In genomic region chr16:76242850-76243249, GRCm38 (mm10) we compare ENCODE assay signal across 14 mouse cellular contexts.
DNase-seq lines count a peak whose midpoint lies in the region; ATAC-seq and TF ChIP-seq lines count a peak whose summit lies in the region.
"Had no signal": no experiment of that assay in that cellular context is flagged by ENCODE, and none has a peak within 500 bp of the region (broad histone marks: within the 10 kb centered on the region; RNA-seq: fewer than 3 reads in every experiment).

No protein-coding gene starts in this region.

- WGBS in liver, postnatal 0 days (ENCODE audit: insufficient replicate concordance) = 69% methylated on average over 2 of the region's 2 CpGs
- WGBS in embryonic facial prominence, embryonic 10.5 days = 90% methylated on average over 2 of the region's 2 CpGs

- no peak overlapping the region for H3K4me2 ChIP-seq in liver, postnatal 0 days (ENCODE audit: low read depth, low read length)
- H3K4me2 ChIP-seq: neural tube, embryonic 12.5 days had no signal

- peak; percentile 69 for TF ChIP-seq EP300 in liver, postnatal 0 days (IDR thresholded peaks at IDR 0.05; ENCODE audit: low read depth)

- no peaks in the 10 kb centered on the region for H3K27me3 ChIP-seq in liver, postnatal 0 days (ENCODE audit: insufficient read depth, low read length)
- no peaks in the 10 kb centered on the region for H3K27me3 ChIP-seq in embryonic facial prominence, embryonic 10.5 days (replicated peaks; ENCODE audit: low read depth, poor library complexity, severe bottlenecking)
- H3K27me3 ChIP-seq: megakaryocyte, embryonic 14.5 days; neural tube, embryonic 12.5 days had no signal

- H3K4me1 ChIP-seq in liver, postnatal 0 days (ENCODE audit: insufficient read depth) = no peaks in the 10 kb centered on the region
- H3K4me1 ChIP-seq in embryonic facial prominence, embryonic 10.5 days = no peaks in the 10 kb centered on the region
- H3K4me1 ChIP-seq: neural tube, embryonic 12.5 days had no signal

- H3K4me3 ChIP-seq in liver, postnatal 0 days (ENCODE audit: low read depth, low read length) = no peak overlapping the region
- H3K4me3 ChIP-seq in embryonic facial prominence, embryonic 10.5 days = no peak overlapping the region
- H3K4me3 ChIP-seq: megakaryocyte, embryonic 14.5 days; neural tube, embryonic 12.5 days had no signal

- ATAC-seq in liver, postnatal 0 days = peak; percentile 100
- ATAC-seq: inflammation-experienced regulatory T-cells, adult 6 months had no signal

- no peak overlapping the region for H3K9ac ChIP-seq in liver, postnatal 0 days (replicated peaks)
- H3K9ac ChIP-seq: neural tube, embryonic 12.5 days had no signal

- no peaks in the 10 kb centered on the region for H3K36me3 ChIP-seq in liver, postnatal 0 days (replicated peaks; ENCODE audit: insufficient read depth, low read length)
- H3K36me3 ChIP-seq in embryonic facial prominence, embryonic 10.5 days (replicated peaks) = no peaks in the 10 kb centered on the region
- H3K36me3 ChIP-seq: G1E; neural tube, embryonic 12.5 days had no signal

- peak; percentile 72 for DNase-seq in adrenal gland, adult 2 months
- peak; percentile 62 for DNase-seq in adrenal gland, postnatal 14 days
- DNase-seq in fat pad, adult 2 months (ENCODE audit: extremely low read depth, low read depth, low spot score) = peak; percentile 70
- peak; percentile 83 for DNase-seq in liver, postnatal 0 days
- no peak for DNase-seq in embryonic facial prominence, embryonic 10.5 days (ENCODE audit: low spot score)
- no peak for DNase-seq in heart, postnatal 10 days
- DNase-seq in layer of hippocampus, adult 9-10 months (ENCODE audit: low spot score) = no peak
- DNase-seq: left cerebral cortex, postnatal 4 days; right cerebral cortex, postnatal 4 days; thymus, adult 2 months had no signal

- no peaks in the 10 kb centered on the region for H3K9me3 ChIP-seq in liver, postnatal 0 days (ENCODE audit: low read length)
- no peaks in the 10 kb centered on the region for H3K9me3 ChIP-seq in embryonic facial prominence, embryonic 10.5 days
- H3K9me3 ChIP-seq: G1E; megakaryocyte, embryonic 14.5 days; neural tube, embryonic 12.5 days had no signal

- H3K27ac ChIP-seq in liver, postnatal 0 days (ENCODE audit: low read depth) = peak overlapping the region; percentile 53
- no peak overlapping the region for H3K27ac ChIP-seq in embryonic facial prominence, embryonic 10.5 days (replicated peaks)
- H3K27ac ChIP-seq: neural tube, embryonic 12.5 days had no signal

- intact Hi-C loops in heart, postnatal 10 days (cut with DNase I) = no loop called here

- 0 out of 2 replicates have a peak, but pooled peaks have one; percentile 23 for TF ChIP-seq CTCF in liver, postnatal 0 days (IDR thresholded peaks at IDR 0.05; ENCODE audit: low read depth)

Comparison
In these comparisons a context has a peak if more than half of its experiments do, and no peak if none do; other contexts are left out.
1. DNase-seq: peak in adrenal gland, adult 2 months (single experiment), adrenal gland, postnatal 14 days (single experiment), fat pad, adult 2 months (single experiment) and liver, postnatal 0 days (single experiment); none in embryonic facial prominence, embryonic 10.5 days (single experiment), heart, postnatal 10 days (0 of 2) and layer of hippocampus, adult 9-10 months (single experiment).